Mouse (Mus musculus) neural tube, embryonic 14.5 days (tissue): ENCODE data around the gene Nr1h3. TPM values are rescaled to one million over a fixed set of nuclear protein-coding genes. Genes with fewer than 3 reads are reported as not detected.

Experiments
- ATAC-seq: fragments of 200-750 bp; cut with Nextera tagmentation; 2 replicates; pipeline ENCODE4 v1.8.0; 2017; ENCODE audit warnings: low read depth, mild to moderate bottlenecking, moderate TSS enrichment, moderate library complexity
- H3K27ac ChIP-seq: fragments of 300-500 bp; sonication (generic); 2 replicates; pipeline ENCODE4 v1.5.1; 2014; ENCODE audit warnings: low read depth, mild to moderate bottlenecking, control low read depth, low read length, moderate library complexity, mixed read lengths
- H3K27me3 ChIP-seq: fragments of 300-500 bp; sonication (generic); 2 replicates; pipeline ENCODE4 v1.6.1; 2014; ENCODE audit warnings: low read length; ENCODE audit not compliant: control insufficient read depth, insufficient read depth
- H3K36me3 ChIP-seq: fragments of 300-500 bp; sonication (generic); 2 replicates; pipeline ENCODE4 v1.6.1; 2014; ENCODE audit warnings: low read length, mixed read lengths; ENCODE audit not compliant: control insufficient read depth, insufficient read depth
- H3K4me1 ChIP-seq: fragments of 300-500 bp; sonication (generic); 2 replicates; pipeline ENCODE4 v1.6.1; 2014; ENCODE audit warnings: low read length; ENCODE audit not compliant: control insufficient read depth, insufficient read depth
- H3K4me2 ChIP-seq: fragments of 300-500 bp; sonication (generic); 2 replicates; pipeline ENCODE4 v1.6.1; 2014; ENCODE audit warnings: mild to moderate bottlenecking, low read depth, low read length, control low read depth
- H3K4me3 ChIP-seq: fragments of 300-500 bp; sonication (generic); 2 replicates; pipeline ENCODE4 v1.5.1; 2014; ENCODE audit warnings: low read depth, low read length, control low read depth, mixed read lengths
- H3K9ac ChIP-seq: fragments of 300-500 bp; sonication (generic); replicated peaks from 2 replicates; pipeline ENCODE4 v1.6.1; 2014; ENCODE audit warnings: low read depth, mild to moderate bottlenecking, control low read depth, low read length, mixed read lengths
- H3K9me3 ChIP-seq: fragments of 300-500 bp; sonication (generic); 2 replicates; pipeline ENCODE4 v1.6.1; 2016; ENCODE audit warnings: low read length; ENCODE audit not compliant: control insufficient read depth
- WGBS: fragments of 180-500 bp; shearing (Covaris S2); extraction: QIAGEN DNeasy Blood & Tissue Kit; methylation state at CpG from one replicate; pipeline ENCODE4 v1.1.7; 2014; 5-methylcytosine and 5-hydroxymethylcytosine counted together
- polyA plus RNA-seq: library from polyadenylated mRNA; unstranded; fragments of >200 nt; fragmentation: Nextera tagmentation; extraction: Ambion mirVana; gene quantifications from 2 replicates; pipeline ENCODE4 v1.2.1, GENCODE M21; 2014

The Nr1h3 gene
- polyA plus RNA-seq, 1 experiment from 2014 or later, result 1.7 TPM

GRCm38 (mm10) chr2:91180706-91181105 lies 21.9 kb downstream of the Nr1h3 start:
- ATAC-seq, result no peak
- H3K4me2 ChIP-seq, result peak overlapping the region; percentile 81; the same call in 1 of the 2 replicates
- H3K36me3 ChIP-seq, result peaks cover 16% of the 10 kb centered on the region
- no peak overlapping the region for H3K9ac ChIP-seq
- no peaks in the 10 kb centered on the region for H3K9me3 ChIP-seq
- peaks cover 20% of the 10 kb centered on the region for H3K4me1 ChIP-seq
- WGBS, result 64% methylated on average over 5 of the region's 5 CpGs
- H3K27me3 ChIP-seq, result no peaks in the 10 kb centered on the region
- no peak overlapping the region for H3K27ac ChIP-seq
- no peak overlapping the region for H3K4me3 ChIP-seq

DNA sequence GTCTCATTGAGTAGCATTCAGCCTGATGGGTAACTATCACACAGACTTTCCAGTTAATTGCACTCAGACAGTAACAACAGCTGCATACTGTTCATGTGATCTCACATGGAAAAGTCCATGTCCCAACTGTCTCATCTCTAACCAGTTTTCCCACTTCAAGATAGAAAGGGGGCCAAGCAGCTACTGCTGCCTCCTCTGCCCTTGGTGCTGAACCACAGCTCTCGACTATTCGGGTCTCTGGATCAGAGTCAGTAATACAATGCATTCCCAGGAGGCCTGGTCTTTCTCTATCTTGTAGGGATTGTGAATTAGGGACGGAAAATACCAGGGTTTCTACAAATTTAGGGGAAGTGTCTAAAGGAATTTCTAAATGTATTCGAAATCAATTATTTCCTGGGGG lies 22.8 kb downstream of the Nr1h3 start:
- H3K9ac ChIP-seq, result no peak overlapping the region
- no peaks in the 10 kb centered on the region for H3K9me3 ChIP-seq
- H3K4me2 ChIP-seq, result no peak overlapping the region
- no peak overlapping the region for H3K4me3 ChIP-seq
- WGBS, result 42% methylated on average over 4 of the region's 4 CpGs
- H3K27ac ChIP-seq, result no peak overlapping the region
- no peaks in the 10 kb centered on the region for H3K27me3 ChIP-seq
- H3K36me3 ChIP-seq, result peaks cover 20% of the 10 kb centered on the region
- peaks cover 20% of the 10 kb centered on the region for H3K4me1 ChIP-seq
- no peak for ATAC-seq

GRCm38 (mm10) chr2:91176234-91176633 lies 26.4 kb downstream of the Nr1h3 start:
- Histone ChIP-seq H3K4me3 (no peak overlapping the region), H3K27ac (no peak overlapping the region), H3K4me1 (peaks cover 9% of the 10 kb centered on the region; the same call in 1 of the 2 replicates), H3K9ac (no peak overlapping the region), H3K9me3 (no peaks in the 10 kb centered on the region), H3K27me3 (no peaks in the 10 kb centered on the region), H3K4me2 (no peak overlapping the region), H3K36me3 (peaks cover 44% of the 10 kb centered on the region)
- ATAC-seq, result no peak
- WGBS, result 92% methylated on average over 6 of the region's 6 CpGs

- H3K4me2 ChIP-seq, result no peak overlapping the region
- H3K9me3 ChIP-seq, result no peaks in the 10 kb centered on the region
- WGBS, result 90% methylated on average over 4 of the region's 4 CpGs
- peaks cover 44% of the 10 kb centered on the region for H3K36me3 ChIP-seq
- no peak overlapping the region for H3K4me3 ChIP-seq
- no peaks in the 10 kb centered on the region for H3K27me3 ChIP-seq
- H3K27ac ChIP-seq, result no peak overlapping the region
- 0 out of 2 replicates have a peak, but pooled peaks cover 1% of the 10 kb centered on the region for H3K4me1 ChIP-seq
- H3K9ac ChIP-seq, result no peak overlapping the region
- ATAC-seq, result no peak
Observed at GRCm38 (mm10) chr2:91175490-91175889, 27.1 kb downstream of the Nr1h3 start.

DNA sequence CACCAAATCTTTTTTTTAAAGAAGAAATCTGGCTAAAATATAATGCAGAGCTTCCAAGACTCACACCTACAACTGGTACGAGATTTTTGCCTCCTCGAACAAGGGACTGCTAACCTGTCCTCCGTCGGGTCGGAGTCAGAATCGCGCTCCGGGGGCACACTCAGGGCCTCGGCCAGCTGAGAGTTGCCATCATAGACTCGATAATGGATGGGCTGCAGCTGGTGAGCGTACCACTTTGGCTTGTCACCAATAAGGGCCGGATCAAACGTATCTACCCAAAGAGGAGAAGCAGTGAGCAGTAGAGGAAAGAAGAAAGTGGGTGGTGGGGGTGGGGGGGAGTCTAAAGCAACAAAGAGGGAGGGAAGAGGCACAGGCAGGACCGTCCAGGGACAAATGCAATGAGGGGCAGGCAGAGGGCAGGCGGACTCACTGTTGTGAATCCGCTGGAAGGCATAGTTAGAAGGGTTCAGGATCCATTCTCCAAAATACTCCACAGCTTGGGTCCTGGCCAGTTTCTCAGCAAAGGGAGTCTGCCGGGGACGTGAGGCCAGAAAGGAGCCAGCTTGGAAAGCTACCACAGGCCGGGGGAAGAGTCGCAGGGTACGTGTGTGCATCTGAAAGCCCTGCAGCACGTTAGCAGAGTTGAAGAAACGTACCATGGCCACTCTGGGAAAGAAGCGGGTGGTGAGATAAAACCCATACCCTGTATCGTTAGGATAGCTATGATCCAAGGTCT lies 32.9 kb downstream of the Nr1h3 start:
- Histone ChIP-seq H3K4me3 (no peak overlapping the region), H3K4me2 (no peak overlapping the region), H3K36me3 (peaks cover 75% of the 10 kb centered on the region), H3K4me1 (no peaks in the 10 kb centered on the region), H3K9me3 (no peaks in the 10 kb centered on the region), H3K27ac (no peak overlapping the region), H3K9ac (no peak overlapping the region), H3K27me3 (no peaks in the 10 kb centered on the region)
- WGBS, result 84% methylated on average over 25 of the region's 25 CpGs
- ATAC-seq, result no peak

- Histone ChIP-seq H3K4me2 (no peak overlapping the region), H3K4me3 (no peak overlapping the region), H3K27me3 (no peaks in the 10 kb centered on the region), H3K4me1 (no peaks in the 10 kb centered on the region), H3K36me3 (peaks cover 81% of the 10 kb centered on the region), H3K9ac (no peak overlapping the region), H3K9me3 (no peaks in the 10 kb centered on the region), H3K27ac (no peak overlapping the region)
- no peak for ATAC-seq
- 83% methylated on average over 4 of the region's 4 CpGs for WGBS
Observed at GRCm38 (mm10) chr2:91167629-91168028, 35.0 kb downstream of the Nr1h3 start.

- Histone ChIP-seq H3K9me3 (no peaks in the 10 kb centered on the region), H3K4me3 (no peak overlapping the region), H3K27me3 (no peaks in the 10 kb centered on the region), H3K4me1 (no peaks in the 10 kb centered on the region), H3K9ac (no peak overlapping the region), H3K4me2 (no peak overlapping the region), H3K36me3 (peaks cover 88% of the 10 kb centered on the region), H3K27ac (no peak overlapping the region)
- 90% methylated on average over 6 of the region's 6 CpGs for WGBS
- ATAC-seq, result no peak
Observed at GRCm38 (mm10) chr2:91164991-91165390, 37.6 kb downstream of the Nr1h3 start.

GRCm38 (mm10) chr2:91163532-91163931 lies 39.1 kb downstream of the Nr1h3 start:
- no peaks in the 10 kb centered on the region for H3K9me3 ChIP-seq
- no peak overlapping the region for H3K27ac ChIP-seq
- no peak overlapping the region for H3K9ac ChIP-seq
- peaks cover 86% of the 10 kb centered on the region for H3K36me3 ChIP-seq
- H3K4me3 ChIP-seq, result no peak overlapping the region
- H3K27me3 ChIP-seq, result no peaks in the 10 kb centered on the region
- H3K4me2 ChIP-seq, result no peak overlapping the region
- H3K4me1 ChIP-seq, result no peaks in the 10 kb centered on the region
- ATAC-seq, result no peak
- 90% methylated on average over 5 of the region's 5 CpGs for WGBS

GRCm38 (mm10) chr2:91162952-91163351 lies 39.7 kb downstream of the Nr1h3 start:
- Histone ChIP-seq H3K36me3 (peaks cover 86% of the 10 kb centered on the region), H3K9ac (no peak overlapping the region), H3K4me3 (no peak overlapping the region), H3K4me2 (no peak overlapping the region), H3K27ac (no peak overlapping the region), H3K4me1 (no peaks in the 10 kb centered on the region), H3K27me3 (no peaks in the 10 kb centered on the region), H3K9me3 (no peaks in the 10 kb centered on the region)
- no peak for ATAC-seq
- WGBS, result 91% methylated on average over 4 of the region's 4 CpGs
